Mouse (Mus musculus): ENCODE results near the gene Oprd1.

GRCm38 (mm10) chr4:132093928-132094327 is 50.4 kb downstream of the Oprd1 start:
- TF ChIP-seq CTCF (IDR thresholded peaks at IDR 0.05; ENCODE audit: control insufficient read depth, insufficient read depth, insufficient read length) (no peak), USF1 (IDR thresholded peaks at IDR 0.05; ENCODE audit: low read depth) (no peak), MAX (IDR thresholded peaks at IDR 0.05) (no peak)
